Mouse (Mus musculus) hindbrain, embryonic 15.5 days (tissue): Measurements from ENCODE around the gene Micu1. TPM values are rescaled to one million over a fixed set of nuclear protein-coding genes. Genes with fewer than 3 reads are reported as not detected.

Source experiments
- ATAC-seq: fragments of 200-750 bp; cut with Nextera tagmentation; 2 replicates; pipeline ENCODE4 v1.8.0; 2017; ENCODE audit warnings: low read depth, moderate number of reproducible peaks, moderate TSS enrichment; ENCODE audit not compliant: low FRiP score
- H3K27ac ChIP-seq: fragments of 300-500 bp; sonication (generic); replicated peaks from 2 replicates; pipeline ENCODE4 v1.5.1; 2015; ENCODE audit warnings: mild to moderate bottlenecking, inconsistent platforms
- H3K27me3 ChIP-seq: fragments of 300-500 bp; sonication (generic); 2 replicates; pipeline ENCODE4 v1.6.1; 2015; ENCODE audit warnings: control low read depth, inconsistent platforms
- H3K36me3 ChIP-seq: fragments of 300-500 bp; sonication (generic); 2 replicates; pipeline ENCODE4 v1.6.1; 2015; ENCODE audit warnings: control low read depth, inconsistent platforms
- H3K4me1 ChIP-seq: fragments of 300-500 bp; sonication (generic); replicated peaks from 2 replicates; pipeline ENCODE4 v1.6.1; 2015; ENCODE audit warnings: control low read depth, inconsistent platforms
- H3K4me2 ChIP-seq: fragments of 300-500 bp; sonication (generic); 2 replicates; pipeline ENCODE4 v1.6.1; 2015; ENCODE audit warnings: moderate library complexity, mild to moderate bottlenecking, inconsistent platforms
- H3K4me3 ChIP-seq: fragments of 300-500 bp; sonication (generic); 2 replicates; pipeline ENCODE4 v1.5.1; 2015; ENCODE audit warnings: mild to moderate bottlenecking, inconsistent platforms
- H3K9ac ChIP-seq: fragments of 300-500 bp; sonication (generic); 2 replicates; pipeline ENCODE4 v1.6.1; 2015; ENCODE audit warnings: inconsistent platforms
- H3K9me3 ChIP-seq: fragments of 300-500 bp; sonication (generic); 2 replicates; pipeline ENCODE4 v1.6.1; 2016; ENCODE audit warnings: control low read depth, inconsistent platforms
- WGBS: fragments of 180-500 bp; shearing (Covaris S2); methylation state at CpG from one replicate; pipeline ENCODE4 v1.1.7; 2015; 5-methylcytosine and 5-hydroxymethylcytosine counted together
- polyA plus RNA-seq: library from polyadenylated mRNA; unstranded; fragments of >200 nt; fragmentation: Nextera tagmentation; extraction: Ambion mirVana; gene quantifications from 2 replicates; pipeline ENCODE4 v1.2.1, GENCODE M21; 2015

The Micu1 gene
- polyA plus RNA-seq, 1 experiment from 2014 or later, result 79.7 TPM

GRCm38 (mm10) chr10:59884327-59885173, 182.3 kb downstream of the Micu1 start:
- no peak overlapping the region for H3K9ac ChIP-seq
- H3K36me3 ChIP-seq, result no peaks in the 10 kb centered on the region
- 89% methylated on average over 10 of the region's 10 CpGs for WGBS
- no peak for ATAC-seq
- no peak overlapping the region for H3K27ac ChIP-seq
- no peak overlapping the region for H3K4me3 ChIP-seq
- no peaks in the 10 kb centered on the region for H3K27me3 ChIP-seq
- H3K9me3 ChIP-seq, result no peaks in the 10 kb centered on the region
- peaks cover 12% of the 10 kb centered on the region for H3K4me1 ChIP-seq
- H3K4me2 ChIP-seq, result no peak overlapping the region

- H3K9me3 ChIP-seq, result no peaks in the 10 kb centered on the region
- H3K27me3 ChIP-seq, result no peaks in the 10 kb centered on the region
- H3K4me3 ChIP-seq, result no peak overlapping the region
- no peak overlapping the region for H3K27ac ChIP-seq
- no peak for ATAC-seq
- H3K4me1 ChIP-seq, result peaks cover 16% of the 10 kb centered on the region
- no peaks in the 10 kb centered on the region for H3K36me3 ChIP-seq
- no peak overlapping the region for H3K9ac ChIP-seq
- WGBS, result 89% methylated on average over 14 of the region's 14 CpGs
- no peak overlapping the region for H3K4me2 ChIP-seq
Measured at GRCm38 (mm10) chr10:59885174-59886080, 183.2 kb downstream of the Micu1 start.

- Histone ChIP-seq H3K27ac (no peak overlapping the region), H3K9ac (no peak overlapping the region), H3K36me3 (no peaks in the 10 kb centered on the region), H3K4me2 (no peak overlapping the region), H3K9me3 (no peaks in the 10 kb centered on the region), H3K27me3 (no peaks in the 10 kb centered on the region), H3K4me3 (no peak overlapping the region), H3K4me1 (peaks cover 10% of the 10 kb centered on the region)
- ATAC-seq, result no peak
- 100% methylated on average over 1 of the region's 1 CpGs for WGBS
Measured at GRCm38 (mm10) chr10:59886081-59886466, 183.8 kb downstream of the Micu1 start.

- no peak overlapping the region for H3K9ac ChIP-seq
- no peaks in the 10 kb centered on the region for H3K9me3 ChIP-seq
- H3K4me2 ChIP-seq, result no peak overlapping the region
- H3K27me3 ChIP-seq, result no peaks in the 10 kb centered on the region
- 90% methylated on average over 5 of the region's 5 CpGs for whole genome bisulfite sequencing
- no peak overlapping the region for H3K27ac ChIP-seq
- H3K36me3 ChIP-seq, result peaks cover 12% of the 10 kb centered on the region
- ATAC-seq, result no peak
- H3K4me3 ChIP-seq, result no peak overlapping the region
- peaks cover 8% of the 10 kb centered on the region; the same call in 1 of the 2 replicates for H3K4me1 ChIP-seq
Measured at GRCm38 (mm10) chr10:59887432-59887831, 185.2 kb downstream of the Micu1 start.

GRCm38 (mm10) chr10:59889339-59889738, 187.1 kb downstream of the Micu1 start:
- no peak for ATAC-seq

GRCm38 (mm10) chr10:59889953-59890751, 187.9 kb downstream of the Micu1 start:
- 82% methylated on average over 15 of the region's 15 CpGs for WGBS
- no peaks in the 10 kb centered on the region for H3K27me3 ChIP-seq
- peaks cover 25% of the 10 kb centered on the region for H3K36me3 ChIP-seq
- H3K4me3 ChIP-seq, result no peak overlapping the region
- no peak overlapping the region for H3K4me2 ChIP-seq
- no peak overlapping the region for H3K9ac ChIP-seq
- no peak overlapping the region for H3K27ac ChIP-seq
- ATAC-seq, result peak; percentile 43; the same call in 1 of the 2 replicates
- no peaks in the 10 kb centered on the region for H3K9me3 ChIP-seq
- H3K4me1 ChIP-seq, result peaks cover 25% of the 10 kb centered on the region

More at GRCm38 (mm10) chr10:59889339-59889738, 187.1 kb downstream of the Micu1 start:
- 91% methylated on average over 7 of the region's 7 CpGs for WGBS
- Histone ChIP-seq H3K9ac (no peak overlapping the region), H3K4me2 (no peak overlapping the region), H3K4me3 (no peak overlapping the region), H3K9me3 (no peaks in the 10 kb centered on the region), H3K4me1 (peaks cover 19% of the 10 kb centered on the region; the same call in 1 of the 2 replicates), H3K27ac (no peak overlapping the region), H3K36me3 (peaks cover 19% of the 10 kb centered on the region), H3K27me3 (no peaks in the 10 kb centered on the region)

GRCm38 (mm10) chr10:59892977-59893376, 190.7 kb downstream of the Micu1 start:
- Histone ChIP-seq H3K4me2 (no peak overlapping the region), H3K4me3 (no peak overlapping the region), H3K27me3 (no peaks in the 10 kb centered on the region), H3K4me1 (peaks cover 48% of the 10 kb centered on the region), H3K27ac (peak overlapping the region; percentile 42; the same call in 1 of the 2 replicates), H3K9ac (no peak overlapping the region), H3K36me3 (peaks cover 34% of the 10 kb centered on the region), H3K9me3 (no peaks in the 10 kb centered on the region)
- ATAC-seq, result no peak
- 28% methylated on average over 6 of the region's 6 CpGs for WGBS

GRCm38 (mm10) chr10:59894251-59895160, 192.2 kb downstream of the Micu1 start:
- peaks cover 34% of the 10 kb centered on the region for H3K36me3 ChIP-seq

GRCm38 (mm10) chr10:59895460-59896186, 193.3 kb downstream of the Micu1 start:
- Histone ChIP-seq H3K4me1 (peaks cover 67% of the 10 kb centered on the region), H3K9me3 (no peaks in the 10 kb centered on the region), H3K36me3 (peaks cover 34% of the 10 kb centered on the region), H3K27ac (peak overlapping the region; percentile 95), H3K9ac (no peak overlapping the region), H3K4me3 (no peak overlapping the region), H3K4me2 (no peak overlapping the region), H3K27me3 (no peaks in the 10 kb centered on the region)
- WGBS, result 92% methylated on average over 17 of the region's 17 CpGs
- no peak for ATAC-seq

More at GRCm38 (mm10) chr10:59894251-59895160, 192.2 kb downstream of the Micu1 start:
- Histone ChIP-seq H3K27ac (no peak overlapping the region), H3K9ac (no peak overlapping the region), H3K9me3 (no peaks in the 10 kb centered on the region), H3K27me3 (no peaks in the 10 kb centered on the region), H3K4me2 (no peak overlapping the region), H3K4me1 (peaks cover 63% of the 10 kb centered on the region), H3K4me3 (no peak overlapping the region)
- WGBS, result 77% methylated on average over 25 of the region's 25 CpGs
- ATAC-seq, result no peak

- no peak for ATAC-seq
- Histone ChIP-seq H3K4me3 (no peak overlapping the region), H3K27me3 (no peaks in the 10 kb centered on the region), H3K4me2 (no peak overlapping the region), H3K27ac (peak overlapping the region; percentile 95), H3K9me3 (no peaks in the 10 kb centered on the region), H3K4me1 (peaks cover 73% of the 10 kb centered on the region), H3K36me3 (peaks cover 33% of the 10 kb centered on the region), H3K9ac (no peak overlapping the region)
- WGBS, result 90% methylated on average over 4 of the region's 4 CpGs
Measured at GRCm38 (mm10) chr10:59896211-59896610, 193.9 kb downstream of the Micu1 start.
